Mouse (Mus musculus): ENCODE results near the gene Mepce.

DNA sequence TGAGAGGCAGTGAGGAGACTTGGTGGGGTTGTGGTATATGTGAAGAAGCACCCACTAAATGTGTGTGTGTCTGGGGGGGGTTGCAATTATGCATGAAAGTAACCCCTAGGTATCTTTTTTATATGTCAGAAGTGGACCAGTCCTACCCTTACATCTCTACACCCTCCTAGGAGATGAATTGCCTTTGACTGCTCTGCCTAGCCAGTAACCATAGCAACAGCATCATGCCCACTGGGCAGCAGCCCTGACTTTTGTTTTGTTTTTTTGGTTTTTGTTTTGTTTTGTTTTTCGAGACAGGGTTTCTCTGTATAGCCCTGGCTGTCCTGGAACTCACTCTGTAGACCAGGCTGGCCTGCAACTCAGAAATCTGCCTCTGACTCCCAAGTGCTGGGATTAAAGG lies 19.0 kb downstream of the Mepce start:
- TF ChIP-seq EP300 (optimal IDR thresholded peaks at IDR 0.05) (no peak), CTCF (IDR thresholded peaks at IDR 0.05; ENCODE audit: low read depth) (no peak)
